Mouse (Mus musculus): ENCODE results near the gene Ncf2.
"Not testable (repeated sequence)": the region's sequence is repeated elsewhere in the genome, so short reads cannot be mapped to it uniquely, and the experiment has no call there.

Gene Ncf2

GRCm38 (mm10) chr1:152799897-152800296, at the start of gene Ncf2:
Gene Ncf2, plus strand, starts transcription at chr1:152800194.
- DNase-seq, result no peak

GRCm38 (mm10) chr1:152750312-152750965, 49.6 kb upstream of the Ncf2 start, which contains the start of gene Apobec4:
Gene Apobec4, plus strand, starts transcription at chr1:152750551.
- peak; percentile 49 for DNase-seq

GRCm38 (mm10) chr1:152761791-152762190, 38.2 kb upstream of the Ncf2 start:
- no peak for DNase-seq

- peak; percentile 97 for DNase-seq
Measured at GRCm38 (mm10) chr1:152766032-152766772, 33.8 kb upstream of the Ncf2 start, which contains the start of the genes Rgl1 and Arpc5. Gene Rgl1, minus strand, starts transcription at chr1:152766351. Gene Arpc5, plus strand, starts transcription at chr1:152766542.

GRCm38 (mm10) chr1:152766804-152767748, 32.9 kb upstream of the Ncf2 start:
- peak; percentile 31 for DNase-seq

GRCm38 (mm10) chr1:152767749-152768488, 32.1 kb upstream of the Ncf2 start:
- peak; percentile 91 for DNase-seq

- no peak for DNase-seq
Measured at GRCm38 (mm10) chr1:152771016-152771415, 29.0 kb upstream of the Ncf2 start.

- not testable (repeated sequence) for DNase-seq
Measured at GRCm38 (mm10) chr1:152774601-152775000, 25.4 kb upstream of the Ncf2 start.

GRCm38 (mm10) chr1:152779071-152779737, 20.8 kb upstream of the Ncf2 start:
- DNase-seq, result peak; percentile 83

- DNase-seq, result no peak
Measured at GRCm38 (mm10) chr1:152784620-152785019, 15.4 kb upstream of the Ncf2 start.

- not testable (repeated sequence) for DNase-seq
Measured at GRCm38 (mm10) chr1:152785446-152785845, 14.5 kb upstream of the Ncf2 start.

- DNase-seq, result no peak
Measured at GRCm38 (mm10) chr1:152786953-152787352, 13.0 kb upstream of the Ncf2 start.

- no peak for DNase-seq
Measured at GRCm38 (mm10) chr1:152788121-152788660, 11.8 kb upstream of the Ncf2 start.

GRCm38 (mm10) chr1:152790254-152790653, 9.7 kb upstream of the Ncf2 start:
- peak; percentile 64 for DNase-seq

GRCm38 (mm10) chr1:152790821-152791220, 9.2 kb upstream of the Ncf2 start:
- no peak for DNase-seq

- no peak for DNase-seq
Measured at GRCm38 (mm10) chr1:152791269-152791668, 8.7 kb upstream of the Ncf2 start.

- no peak for DNase-seq
Measured at GRCm38 (mm10) chr1:152792736-152793494, 7.1 kb upstream of the Ncf2 start.

GRCm38 (mm10) chr1:152793495-152794130, 6.4 kb upstream of the Ncf2 start:
- no peak for DNase-seq

GRCm38 (mm10) chr1:152795688-152796255, 4.2 kb upstream of the Ncf2 start:
- no peak for DNase-seq

Data from kidney, adult 9 months (tissue).